Mouse (Mus musculus) natural killer cell, adult 2 months (primary cell): ENCODE results near the gene Trp53i11.
A peak's percentile ranks its signal among the peaks of the same experiment; 100 is the strongest.

Source experiments
- DNase-seq, 2 experiments: peaks; one replicate each; pipeline ENCODE4 v3.0.0; 2022; ENCODE audit warnings: low spot score in 2 of 2

Trp53i11 gene

GRCm38 (mm10) chr2:93187323-93187996, at the start of gene Trp53i11:
TSS of gene Trp53i11 (plus strand) at chr2:93187548.
- peak; percentile 88 to 95 for DNase-seq

GRCm38 (mm10) chr2:93139476-93139875, 47.9 kb upstream of the Trp53i11 start:
- DNase-seq: no peak

GRCm38 (mm10) chr2:93141329-93141728, 46.0 kb upstream of the Trp53i11 start:
- no peak for DNase-seq

GRCm38 (mm10) chr2:93142616-93143015, 44.7 kb upstream of the Trp53i11 start:
- DNase-seq: no peak

GRCm38 (mm10) chr2:93144126-93144525, 43.2 kb upstream of the Trp53i11 start:
- DNase-seq: no peak

GRCm38 (mm10) chr2:93150009-93150408, 37.3 kb upstream of the Trp53i11 start:
- no peak for DNase-seq

- no peak for DNase-seq
These were observed 36.5 kb upstream of the Trp53i11 start for GRCm38 (mm10) chr2:93150673-93151450.

- DNase-seq: no peak
These were observed 35.2 kb upstream of the Trp53i11 start for GRCm38 (mm10) chr2:93152191-93152601.

- no peak for DNase-seq
These were observed 34.4 kb upstream of the Trp53i11 start for GRCm38 (mm10) chr2:93152883-93153491.

- no peak for DNase-seq
These were observed 33.5 kb upstream of the Trp53i11 start for GRCm38 (mm10) chr2:93153833-93154232.

- DNase-seq: no peak
These were observed 32.8 kb upstream of the Trp53i11 start for GRCm38 (mm10) chr2:93154486-93155032.

GRCm38 (mm10) chr2:93160467-93161035, 26.8 kb upstream of the Trp53i11 start:
- DNase-seq: no peak

GRCm38 (mm10) chr2:93161914-93162664, 25.3 kb upstream of the Trp53i11 start:
- peak in 1 of 2 experiments; percentile 21 for DNase-seq

- DNase-seq: peak in 1 of 2 experiments; percentile 60
These were observed 24.6 kb upstream of the Trp53i11 start for GRCm38 (mm10) chr2:93162791-93163190.

GRCm38 (mm10) chr2:93163317-93163716, 24.0 kb upstream of the Trp53i11 start:
- DNase-seq: peak in 1 of 2 experiments; percentile 46

GRCm38 (mm10) chr2:93163750-93164335, 23.5 kb upstream of the Trp53i11 start:
- no peak for DNase-seq

- DNase-seq: no peak
These were observed 21.1 kb upstream of the Trp53i11 start for GRCm38 (mm10) chr2:93166295-93166694.

GRCm38 (mm10) chr2:93166734-93167406, 20.5 kb upstream of the Trp53i11 start:
- peak in 1 of 2 experiments; percentile 66 for DNase-seq

GRCm38 (mm10) chr2:93170156-93170844, 17.0 kb upstream of the Trp53i11 start:
- DNase-seq: no peak

- DNase-seq: no peak
These were observed 16.5 kb upstream of the Trp53i11 start for GRCm38 (mm10) chr2:93170845-93171200.
